Mouse (Mus musculus): ENCODE measurements around the gene Wdr81. TPM values are rescaled to one million over a fixed set of nuclear protein-coding genes. Genes with fewer than 3 reads are reported as not detected.

The Wdr81 gene
- polyA plus RNA-seq, 1 experiment from 2014 or later = 7.9 TPM

GRCm38 (mm10) chr11:75424459-75424858, 30.1 kb downstream of the Wdr81 start:
- no peaks in the 10 kb centered on the region for H3K27me3 ChIP-seq (ENCODE audit: control insufficient read depth, insufficient read depth, low read length)
- no peak for ATAC-seq (ENCODE audit: low FRiP score)
- no peak overlapping the region for H3K27ac ChIP-seq
- H3K9ac ChIP-seq = no peak overlapping the region
- no peak for DNase-seq (ENCODE audit: low spot score)
- no peaks in the 10 kb centered on the region for H3K4me1 ChIP-seq (replicated peaks; ENCODE audit: control insufficient read depth, insufficient read depth, low read length)
- H3K4me3 ChIP-seq (replicated peaks; ENCODE audit: low read length) = no peak overlapping the region
- no peaks in the 10 kb centered on the region for H3K9me3 ChIP-seq (ENCODE audit: control insufficient read depth, low read length)
- H3K4me2 ChIP-seq (replicated peaks) = no peak overlapping the region
- WGBS = 95% methylated on average over 3 of the region's 3 CpGs
- H3K36me3 ChIP-seq (replicated peaks; ENCODE audit: control insufficient read depth, insufficient read depth) = no peaks in the 10 kb centered on the region

GRCm38 (mm10) chr11:75424033-75424432, 30.5 kb downstream of the Wdr81 start:
- no peaks in the 10 kb centered on the region for H3K27me3 ChIP-seq (ENCODE audit: control insufficient read depth, insufficient read depth, low read length)
- 94% methylated on average over 9 of the region's 9 CpGs for WGBS
- H3K4me1 ChIP-seq (replicated peaks; ENCODE audit: control insufficient read depth, insufficient read depth, low read length) = no peaks in the 10 kb centered on the region
- H3K4me3 ChIP-seq (replicated peaks; ENCODE audit: low read length) = no peak overlapping the region
- H3K4me2 ChIP-seq (replicated peaks) = no peak overlapping the region
- DNase-seq (ENCODE audit: low spot score) (no peak), ATAC-seq (ENCODE audit: low FRiP score) (no peak)
- no peak overlapping the region for H3K9ac ChIP-seq
- H3K36me3 ChIP-seq (replicated peaks; ENCODE audit: control insufficient read depth, insufficient read depth) = no peaks in the 10 kb centered on the region
- H3K9me3 ChIP-seq (ENCODE audit: control insufficient read depth, low read length) = no peaks in the 10 kb centered on the region
- H3K27ac ChIP-seq = no peak overlapping the region

- ATAC-seq (ENCODE audit: low FRiP score) (no peak), DNase-seq (ENCODE audit: low spot score) (no peak)
- no peak overlapping the region for H3K27ac ChIP-seq
- no peak overlapping the region for H3K4me2 ChIP-seq (replicated peaks)
- H3K9ac ChIP-seq = no peak overlapping the region
- no peaks in the 10 kb centered on the region for H3K9me3 ChIP-seq (ENCODE audit: control insufficient read depth, low read length)
- no peaks in the 10 kb centered on the region for H3K27me3 ChIP-seq (ENCODE audit: control insufficient read depth, insufficient read depth, low read length)
- no peak overlapping the region for H3K4me3 ChIP-seq (replicated peaks; ENCODE audit: low read length)
- 94% methylated on average over 3 of the region's 3 CpGs for WGBS
- no peaks in the 10 kb centered on the region for H3K36me3 ChIP-seq (replicated peaks; ENCODE audit: control insufficient read depth, insufficient read depth)
- no peaks in the 10 kb centered on the region for H3K4me1 ChIP-seq (replicated peaks; ENCODE audit: control insufficient read depth, insufficient read depth, low read length)
Observed at GRCm38 (mm10) chr11:75423091-75423490, 31.4 kb downstream of the Wdr81 start.

GRCm38 (mm10) chr11:75422013-75422792, 32.3 kb downstream of the Wdr81 start, which contains the start of gene Serpinf1:
TSS of gene Serpinf1 (minus strand) at chr11:75422701.
- Histone ChIP-seq H3K4me1 (replicated peaks; ENCODE audit: control insufficient read depth, insufficient read depth, low read length) (no peaks in the 10 kb centered on the region), H3K36me3 (replicated peaks; ENCODE audit: control insufficient read depth, insufficient read depth) (no peaks in the 10 kb centered on the region), H3K9me3 (ENCODE audit: control insufficient read depth, low read length) (no peaks in the 10 kb centered on the region), H3K4me3 (replicated peaks; ENCODE audit: low read length) (0 out of 2 replicates have a peak within 1 kb of the TSS, but pooled peaks have one; percentile 9), H3K27ac (no peak within 1 kb of the TSS), H3K27me3 (ENCODE audit: control insufficient read depth, insufficient read depth, low read length) (no peaks in the 10 kb centered on the region), H3K4me2 (replicated peaks) (peak within 1 kb of the TSS; percentile 10; the same call in 1 of the 2 replicates), H3K9ac (peak within 1 kb of the TSS; percentile 16; the same call in 1 of the 2 replicates)
- DNase-seq (ENCODE audit: low spot score) (no peak), ATAC-seq (ENCODE audit: low FRiP score) (no peak)
- whole genome bisulfite sequencing = 49% methylated on average over 10 of the region's 10 CpGs

GRCm38 (mm10) chr11:75421375-75422012, 33.0 kb downstream of the Wdr81 start:
- H3K4me2 ChIP-seq (replicated peaks) = peak overlapping the region; percentile 10; the same call in 1 of the 2 replicates
- DNase-seq (ENCODE audit: low spot score) (no peak), ATAC-seq (ENCODE audit: low FRiP score) (no peak)
- H3K9ac ChIP-seq = peak overlapping the region; percentile 16; the same call in 1 of the 2 replicates
- H3K4me1 ChIP-seq (replicated peaks; ENCODE audit: control insufficient read depth, insufficient read depth, low read length) = no peaks in the 10 kb centered on the region
- H3K4me3 ChIP-seq (replicated peaks; ENCODE audit: low read length) = 0 out of 2 replicates have a peak overlapping the region, but pooled peaks have one; percentile 9
- no peaks in the 10 kb centered on the region for H3K9me3 ChIP-seq (ENCODE audit: control insufficient read depth, low read length)
- H3K27ac ChIP-seq = no peak overlapping the region
- no peaks in the 10 kb centered on the region for H3K36me3 ChIP-seq (replicated peaks; ENCODE audit: control insufficient read depth, insufficient read depth)
- WGBS = 45% methylated on average over 6 of the region's 6 CpGs
- no peaks in the 10 kb centered on the region for H3K27me3 ChIP-seq (ENCODE audit: control insufficient read depth, insufficient read depth, low read length)

GRCm38 (mm10) chr11:75420810-75421374, 33.6 kb downstream of the Wdr81 start:
- no peaks in the 10 kb centered on the region for H3K27me3 ChIP-seq (ENCODE audit: control insufficient read depth, insufficient read depth, low read length)
- H3K9ac ChIP-seq = no peak overlapping the region
- H3K4me3 ChIP-seq (replicated peaks; ENCODE audit: low read length) = no peak overlapping the region
- WGBS = 62% methylated on average over 5 of the region's 5 CpGs
- ATAC-seq (ENCODE audit: low FRiP score) = no peak
- H3K9me3 ChIP-seq (ENCODE audit: control insufficient read depth, low read length) = no peaks in the 10 kb centered on the region
- DNase-seq (ENCODE audit: low spot score) = no peak
- no peaks in the 10 kb centered on the region for H3K36me3 ChIP-seq (replicated peaks; ENCODE audit: control insufficient read depth, insufficient read depth)
- H3K4me1 ChIP-seq (replicated peaks; ENCODE audit: control insufficient read depth, insufficient read depth, low read length) = no peaks in the 10 kb centered on the region
- no peak overlapping the region for H3K27ac ChIP-seq
- H3K4me2 ChIP-seq (replicated peaks) = no peak overlapping the region

- H3K4me3 ChIP-seq (replicated peaks; ENCODE audit: low read length) = no peak overlapping the region
- WGBS = 78% methylated on average over 7 of the region's 7 CpGs
- no peaks in the 10 kb centered on the region for H3K36me3 ChIP-seq (replicated peaks; ENCODE audit: control insufficient read depth, insufficient read depth)
- DNase-seq (ENCODE audit: low spot score) = no peak
- no peak overlapping the region for H3K9ac ChIP-seq
- H3K27me3 ChIP-seq (ENCODE audit: control insufficient read depth, insufficient read depth, low read length) = no peaks in the 10 kb centered on the region
- H3K4me2 ChIP-seq (replicated peaks) = no peak overlapping the region
- H3K4me1 ChIP-seq (replicated peaks; ENCODE audit: control insufficient read depth, insufficient read depth, low read length) = no peaks in the 10 kb centered on the region
- H3K27ac ChIP-seq = no peak overlapping the region
- no peak for ATAC-seq (ENCODE audit: low FRiP score)
- H3K9me3 ChIP-seq (ENCODE audit: control insufficient read depth, low read length) = no peaks in the 10 kb centered on the region
Observed at GRCm38 (mm10) chr11:75420037-75420436, 34.5 kb downstream of the Wdr81 start.

GRCm38 (mm10) chr11:75415994-75416393, 38.5 kb downstream of the Wdr81 start:
- no peak for ATAC-seq (ENCODE audit: low FRiP score)
- WGBS = 87% methylated on average over 13 of the region's 13 CpGs
- no peak overlapping the region for H3K4me2 ChIP-seq (replicated peaks)
- H3K27me3 ChIP-seq (ENCODE audit: control insufficient read depth, insufficient read depth, low read length) = no peaks in the 10 kb centered on the region
- no peak overlapping the region for H3K4me3 ChIP-seq (replicated peaks; ENCODE audit: low read length)
- H3K9ac ChIP-seq = no peak overlapping the region
- no peaks in the 10 kb centered on the region for H3K4me1 ChIP-seq (replicated peaks; ENCODE audit: control insufficient read depth, insufficient read depth, low read length)
- H3K36me3 ChIP-seq (replicated peaks; ENCODE audit: control insufficient read depth, insufficient read depth) = no peaks in the 10 kb centered on the region
- DNase-seq (ENCODE audit: low spot score) = no peak
- no peak overlapping the region for H3K27ac ChIP-seq
- no peaks in the 10 kb centered on the region for H3K9me3 ChIP-seq (ENCODE audit: control insufficient read depth, low read length)

GRCm38 (mm10) chr11:75415096-75415495, 39.4 kb downstream of the Wdr81 start:
- Histone ChIP-seq H3K4me3 (replicated peaks; ENCODE audit: low read length) (no peak overlapping the region), H3K36me3 (replicated peaks; ENCODE audit: control insufficient read depth, insufficient read depth) (no peaks in the 10 kb centered on the region), H3K4me2 (replicated peaks) (no peak overlapping the region), H3K27me3 (ENCODE audit: control insufficient read depth, insufficient read depth, low read length) (no peaks in the 10 kb centered on the region), H3K9ac (no peak overlapping the region), H3K4me1 (replicated peaks; ENCODE audit: control insufficient read depth, insufficient read depth, low read length) (no peaks in the 10 kb centered on the region), H3K27ac (no peak overlapping the region), H3K9me3 (ENCODE audit: control insufficient read depth, low read length) (no peaks in the 10 kb centered on the region)
- 42% methylated on average over 7 of the region's 7 CpGs for WGBS
- ATAC-seq (ENCODE audit: low FRiP score) (no peak), DNase-seq (ENCODE audit: low spot score) (no peak)
